Mouse (Mus musculus) B cell, adult (primary cell): ENCODE results near the gene Anapc7. TPM values are rescaled to one million over a fixed set of nuclear protein-coding genes. Genes with fewer than 3 reads are reported as not detected.

Experiments
- total RNA-seq: library from RNA; stranded (reverse); gene quantifications from 4 replicates; pipeline ENCODE4 v1.2.4, GENCODE M21; 2023; ENCODE audit not compliant: inconsistent age

The Anapc7 gene
- 31.3 to 37.9 TPM (median 32.4 TPM) in 4 replicates for total RNA-seq

GRCm38 (mm10) chr5:122421271-122422068 lies at the start of gene Anapc7:
TSS of gene Anapc7 (plus strand) at chr5:122421693.

DNA sequence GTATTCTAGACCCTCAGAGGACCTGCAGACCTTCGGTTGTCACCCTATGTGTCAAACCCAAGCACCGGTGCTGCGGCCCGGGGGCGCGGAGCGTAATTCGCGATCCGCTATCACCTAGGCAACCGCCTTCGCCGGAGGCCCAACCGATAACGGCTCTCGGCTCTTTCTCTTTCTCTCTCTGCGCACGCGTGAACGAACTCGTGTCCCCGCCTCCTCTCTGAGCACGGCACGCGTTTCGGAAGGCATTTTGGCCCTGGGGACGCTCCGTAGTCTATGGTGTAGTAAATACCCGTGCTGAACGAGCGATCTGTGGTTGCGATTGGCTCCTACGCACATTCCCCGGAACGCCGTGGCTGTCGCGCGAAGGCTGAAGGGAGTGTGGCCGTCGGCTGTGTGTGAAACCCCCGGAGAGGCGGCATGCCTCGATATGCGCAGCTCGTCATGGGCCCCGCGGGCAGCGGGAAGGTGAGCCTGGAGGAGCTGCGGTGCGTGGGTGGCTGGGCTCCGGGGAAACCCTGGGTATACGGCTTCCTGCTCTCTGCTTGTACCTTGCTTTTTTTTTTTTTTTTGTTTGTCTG lies 49.2 kb upstream of the Anapc7 start, which contains the start of gene Fam216a:
Gene Fam216a, minus strand, starts transcription at position 173 of the 578 bp plus-strand sequence.

DNA sequence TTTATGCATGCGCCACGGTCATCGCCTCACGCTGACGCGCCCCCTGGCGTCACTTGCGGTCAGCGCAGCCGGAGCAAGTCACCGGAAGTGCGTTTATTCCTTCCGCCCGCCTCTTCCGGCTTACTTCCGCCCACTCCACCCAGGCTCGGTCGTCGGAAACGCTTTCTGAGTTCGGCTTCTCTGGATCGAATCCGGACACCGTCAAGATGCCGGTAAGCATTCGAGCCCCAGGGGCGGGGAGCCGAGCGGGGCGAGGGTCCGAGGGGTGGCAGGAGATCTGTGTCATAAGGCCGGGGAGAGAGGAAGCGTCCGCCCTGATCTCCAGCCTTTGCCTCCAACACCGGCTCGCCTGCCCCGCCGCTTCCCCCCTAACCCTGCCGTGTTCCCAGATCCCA lies 29.7 kb upstream of the Anapc7 start, which contains the start of gene Arpc3:
Gene Arpc3, plus strand, starts transcription at position 93 of the 395 bp plus-strand sequence.

Other genes with a start within 250 kb of the Anapc7 start
- gene Hvcn1, start 214.9 kb upstream of the Anapc7 start, total RNA-seq, result 840 to 894 TPM (median 863 TPM) in 4 replicates
- gene Tctn1, start 157.2 kb upstream of the Anapc7 start, total RNA-seq, result 22.5 to 24.0 TPM (median 23.8 TPM) in 4 replicates
- gene Pptc7, start 137.3 kb upstream of the Anapc7 start, total RNA-seq, result 25.5 to 27.0 TPM (median 26.2 TPM) in 4 replicates
- gene Rad9b, start 67.5 kb upstream of the Anapc7 start, total RNA-seq, result 5.3 to 7.2 TPM (median 6.9 TPM) in 4 replicates
- gene Vps29, start 67.3 kb upstream of the Anapc7 start, total RNA-seq, result 42.8 to 63.4 TPM (median 56.8 TPM) in 4 replicates
- gene Gpn3, start 49.8 kb upstream of the Anapc7 start, total RNA-seq, result 34.1 to 42.0 TPM (median 38.1 TPM) in 4 replicates
- gene Fam216a, start 49.3 kb upstream of the Anapc7 start, total RNA-seq, result 7.1 to 10.6 TPM (median 9.0 TPM) in 4 replicates
- 371 to 419 TPM (median 385 TPM) in 4 replicates for gene Arpc3, start 29.8 kb upstream of the Anapc7 start, total RNA-seq
- 70.5 to 87.9 TPM (median 75.7 TPM) in 4 replicates for gene Atp2a2, start 80.5 kb downstream of the Anapc7 start, total RNA-seq
- 0.80 to 2.8 TPM (median 1.3 TPM) in 4 replicates for gene Ift81, start 192.8 kb downstream of the Anapc7 start, total RNA-seq
- gene P2rx7, start 222.2 kb downstream of the Anapc7 start, total RNA-seq, result 2.2 to 3.9 TPM (median 3.3 TPM) in 4 replicates